Mouse (Mus musculus) heart, embryonic 15.5 days (tissue): ENCODE results near the gene Ihh. TPM values are rescaled to one million over a fixed set of nuclear protein-coding genes. Genes with fewer than 3 reads are reported as not detected.
A peak's percentile ranks its signal among the peaks of the same experiment; 100 is the strongest.

ENCODE experiments used
- ATAC-seq: fragments of 200-750 bp; cut with Nextera tagmentation; replicated peaks from 2 replicates; pipeline ENCODE4 v1.8.0; 2017; ENCODE audit warnings: low read depth, moderate TSS enrichment; ENCODE audit not compliant: insufficient number of reproducible peaks, insufficient read depth, low FRiP score
- H3K27ac ChIP-seq: fragments of 300-500 bp; sonication (generic); 2 replicates; pipeline ENCODE4 v1.5.1; 2015; ENCODE audit warnings: mild to moderate bottlenecking, inconsistent platforms
- H3K27me3 ChIP-seq: fragments of 300-500 bp; sonication (generic); 2 replicates; pipeline ENCODE4 v1.6.1; 2015; ENCODE audit warnings: inconsistent platforms
- H3K36me3 ChIP-seq: fragments of 300-500 bp; sonication (generic); 2 replicates; pipeline ENCODE4 v1.6.1; 2015; ENCODE audit warnings: mild to moderate bottlenecking, inconsistent platforms
- H3K4me1 ChIP-seq: fragments of 300-500 bp; sonication (generic); replicated peaks from 2 replicates; pipeline ENCODE4 v1.6.1; 2015; ENCODE audit warnings: inconsistent platforms
- H3K4me2 ChIP-seq: fragments of 300-500 bp; sonication (generic); 2 replicates; pipeline ENCODE4 v1.6.1; 2015; ENCODE audit warnings: inconsistent platforms, mild to moderate bottlenecking, moderate library complexity
- H3K4me3 ChIP-seq: fragments of 300-500 bp; sonication (generic); 2 replicates; pipeline ENCODE4 v1.5.1; 2015; ENCODE audit warnings: mild to moderate bottlenecking, inconsistent platforms
- H3K9ac ChIP-seq: fragments of 300-500 bp; sonication (generic); 2 replicates; pipeline ENCODE4 v1.6.1; 2015; ENCODE audit warnings: mild to moderate bottlenecking, inconsistent platforms
- H3K9me3 ChIP-seq: fragments of 300-500 bp; sonication (generic); replicated peaks from 2 replicates; pipeline ENCODE4 v1.6.1; 2016; ENCODE audit warnings: inconsistent platforms
- WGBS: fragments of 180-500 bp; shearing (Covaris S2); methylation state at CpG from one replicate; pipeline ENCODE4 v1.1.7; 2015; ENCODE audit warnings: mixed read lengths; 5-methylcytosine and 5-hydroxymethylcytosine counted together
- polyA plus RNA-seq: library from polyadenylated mRNA; unstranded; fragments of >200 nt; fragmentation: Nextera tagmentation; extraction: Ambion mirVana; gene quantifications from 2 replicates; pipeline ENCODE4 v1.2.1, GENCODE M21; 2015

Ihh gene
- polyA plus RNA-seq, 1 experiment from 2014 or later = 0.13 TPM

DNA sequence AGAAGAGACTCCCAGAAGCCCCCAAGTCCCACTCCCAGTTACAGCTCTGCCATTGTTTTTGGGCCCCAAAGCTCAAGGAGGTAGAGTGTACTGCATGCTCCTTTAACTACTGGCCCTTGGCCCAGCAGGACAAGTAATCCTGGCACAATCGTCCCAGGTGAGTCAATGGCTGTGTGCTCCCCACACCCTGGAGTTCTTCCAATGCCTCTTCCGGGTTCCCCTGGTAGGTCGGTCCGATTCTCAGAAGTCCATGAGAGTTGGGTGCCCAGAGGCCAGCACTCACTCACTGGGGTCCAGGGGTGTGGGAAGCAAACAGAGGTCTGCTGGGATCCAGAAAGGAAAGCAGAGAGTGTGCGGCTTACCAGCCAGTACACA is 11.4 kb upstream of the Ihh start:
- H3K9me3 ChIP-seq = no peaks in the 10 kb centered on the region
- H3K36me3 ChIP-seq = no peaks in the 10 kb centered on the region
- no peak overlapping the region for H3K4me2 ChIP-seq
- no peak for ATAC-seq
- peaks cover 5% of the 10 kb centered on the region; the same call in 1 of the 2 replicates for H3K4me1 ChIP-seq
- WGBS = 87% methylated on average over 5 of the region's 5 CpGs
- no peak overlapping the region for H3K27ac ChIP-seq
- no peak overlapping the region for H3K4me3 ChIP-seq
- no peak overlapping the region for H3K9ac ChIP-seq
- H3K27me3 ChIP-seq = peaks cover 37% of the 10 kb centered on the region

DNA sequence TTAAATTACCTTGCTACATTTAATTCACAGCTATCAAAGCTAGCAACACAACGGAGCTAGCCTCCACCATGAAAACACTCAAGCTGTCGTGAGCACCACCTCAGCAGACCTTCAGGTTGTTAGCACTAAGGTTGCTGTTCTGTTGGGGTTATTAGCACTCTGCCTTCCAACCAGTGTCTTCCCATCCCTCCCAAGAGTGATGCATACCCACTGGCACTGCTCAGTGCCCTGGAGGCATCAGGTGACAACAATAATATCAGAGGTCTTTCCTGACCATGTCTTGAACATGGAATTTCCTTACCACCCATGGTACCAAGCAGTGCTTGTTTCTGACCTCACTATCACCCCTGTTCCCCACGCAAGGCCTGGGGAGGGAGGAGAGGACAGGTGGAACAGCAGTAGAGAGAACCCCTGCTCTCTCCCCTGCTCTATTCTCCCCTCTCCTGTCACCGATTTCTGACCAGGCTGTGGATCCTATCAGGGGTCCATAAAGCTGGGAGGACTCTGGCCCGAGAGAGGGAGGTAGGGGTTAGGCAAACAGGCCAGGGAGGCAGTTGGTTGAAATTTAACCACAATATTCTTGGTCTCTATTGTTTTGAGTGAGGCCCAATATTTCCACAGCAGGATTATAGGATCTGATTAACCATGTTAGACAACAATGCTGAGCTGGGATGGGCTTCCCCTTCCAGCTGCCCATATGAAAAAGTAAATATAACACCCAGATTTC is 10.8 kb upstream of the Ihh start:
- no peaks in the 10 kb centered on the region for H3K36me3 ChIP-seq
- WGBS = 64% methylated on average over 5 of the region's 5 CpGs

DNA sequence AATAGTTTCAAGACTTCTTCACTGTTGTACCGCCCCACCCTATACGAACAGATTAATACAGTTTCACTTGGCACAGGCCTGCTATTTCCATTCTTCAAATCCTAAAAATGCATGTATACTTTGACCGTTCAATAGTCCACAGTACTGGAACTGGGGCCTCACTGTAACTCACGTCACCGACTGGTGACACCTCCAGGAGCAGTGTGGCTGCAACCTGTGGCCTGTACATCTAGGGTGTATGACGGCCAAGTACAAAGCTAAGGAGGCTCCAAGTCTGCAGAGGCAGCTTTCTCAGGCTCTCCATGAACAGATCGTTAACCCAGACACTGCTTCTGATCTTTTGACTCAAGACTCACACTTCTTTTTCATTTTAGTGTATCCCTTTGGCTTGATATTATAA is 10.2 kb upstream of the Ihh start:
- no peak overlapping the region for H3K4me2 ChIP-seq
- H3K4me3 ChIP-seq = no peak overlapping the region
- 74% methylated on average over 7 of the region's 7 CpGs for WGBS
- H3K9me3 ChIP-seq = no peaks in the 10 kb centered on the region
- peaks cover 48% of the 10 kb centered on the region for H3K27me3 ChIP-seq
- no peaks in the 10 kb centered on the region for H3K36me3 ChIP-seq
- no peak overlapping the region for H3K9ac ChIP-seq
- H3K4me1 ChIP-seq = peaks cover 5% of the 10 kb centered on the region; the same call in 1 of the 2 replicates
- ATAC-seq = no peak
- H3K27ac ChIP-seq = no peak overlapping the region

More for the DNA sequence above, 10.8 kb upstream of the Ihh start:
- H3K27ac ChIP-seq = no peak overlapping the region
- H3K4me1 ChIP-seq = peaks cover 5% of the 10 kb centered on the region; the same call in 1 of the 2 replicates
- H3K9me3 ChIP-seq = no peaks in the 10 kb centered on the region
- no peak overlapping the region for H3K4me3 ChIP-seq
- no peak overlapping the region for H3K4me2 ChIP-seq
- no peak for ATAC-seq
- peaks cover 42% of the 10 kb centered on the region for H3K27me3 ChIP-seq
- H3K9ac ChIP-seq = no peak overlapping the region

DNA sequence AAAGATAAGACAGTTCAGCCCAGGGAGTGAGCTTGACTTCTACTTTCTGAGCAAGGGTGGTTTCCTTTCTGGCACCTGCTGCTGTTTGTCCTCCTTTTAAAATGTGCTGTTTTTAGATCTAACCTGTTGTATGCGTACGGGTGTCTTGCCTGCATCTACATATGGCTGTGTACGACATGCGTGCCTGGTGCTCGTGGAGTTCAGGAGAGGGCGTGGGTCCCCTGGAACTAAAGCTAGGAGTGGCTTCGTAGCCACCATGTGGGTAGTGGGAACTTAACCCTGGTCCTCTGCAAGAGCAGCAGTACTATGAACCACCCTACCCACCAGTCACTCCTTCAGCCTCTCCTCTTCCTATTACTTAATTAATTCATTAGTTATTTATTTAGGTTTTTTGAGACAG is 8.6 kb upstream of the Ihh start:
- no peak overlapping the region for H3K9ac ChIP-seq
- no peak overlapping the region for H3K4me3 ChIP-seq
- H3K27me3 ChIP-seq = peaks cover 60% of the 10 kb centered on the region
- no peak overlapping the region for H3K4me2 ChIP-seq
- H3K27ac ChIP-seq = no peak overlapping the region
- H3K36me3 ChIP-seq = no peaks in the 10 kb centered on the region
- H3K9me3 ChIP-seq = no peaks in the 10 kb centered on the region
- ATAC-seq = no peak
- 81% methylated on average over 7 of the region's 7 CpGs for WGBS
- H3K4me1 ChIP-seq = peaks cover 5% of the 10 kb centered on the region; the same call in 1 of the 2 replicates

DNA sequence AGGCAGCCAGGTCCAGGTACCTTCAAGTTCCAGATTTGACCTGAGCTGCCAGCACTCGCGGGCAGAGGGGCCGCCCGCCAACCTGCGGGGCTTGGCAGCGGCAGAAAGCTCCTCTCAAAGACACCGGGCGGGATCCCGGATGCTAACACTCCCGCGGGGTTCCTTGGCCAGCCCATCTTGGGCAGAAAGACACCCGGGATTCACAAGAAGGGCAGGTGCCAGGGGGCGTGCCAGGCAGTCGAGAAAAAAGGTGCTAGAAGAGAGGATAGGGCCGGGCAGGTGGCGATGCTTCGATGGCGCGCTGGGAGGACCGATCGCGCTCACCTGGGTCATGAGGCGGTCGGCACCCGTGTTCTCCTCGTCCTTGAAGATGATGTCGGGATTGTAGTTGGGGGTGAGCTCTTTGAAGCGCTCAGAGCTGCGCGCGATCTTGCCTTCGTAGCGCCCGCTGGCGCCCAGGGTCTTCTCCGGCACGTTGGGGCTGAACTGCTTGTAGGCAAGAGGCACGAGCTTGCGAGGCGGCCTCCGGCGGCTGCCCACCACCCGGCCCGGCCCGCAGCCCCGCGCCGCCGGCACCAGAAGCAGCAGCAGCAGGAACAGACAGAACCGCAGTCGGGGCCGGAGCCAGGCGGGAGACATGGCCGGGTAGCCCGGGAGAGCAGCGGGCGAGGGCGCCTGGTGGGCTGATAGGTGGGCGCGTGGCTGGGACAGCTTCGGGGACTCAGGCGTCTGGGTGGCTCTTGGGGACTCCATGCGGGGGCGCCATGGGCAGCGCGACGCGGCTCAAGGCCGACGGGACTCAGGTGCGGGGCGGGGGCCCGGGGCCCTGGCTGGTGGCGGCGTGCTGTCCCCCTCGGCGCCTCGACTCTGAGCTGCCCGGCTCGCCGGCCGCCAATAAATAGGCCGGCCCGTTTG is 639 bp downstream of the Ihh start:
- Histone ChIP-seq H3K9me3 (no peaks in the 10 kb centered on the region), H3K9ac (0 out of 2 replicates have a peak overlapping the region, but pooled peaks have one; percentile 16), H3K27me3 (peaks cover 97% of the 10 kb centered on the region), H3K4me1 (peaks cover 44% of the 10 kb centered on the region), H3K36me3 (no peaks in the 10 kb centered on the region), H3K27ac (no peak overlapping the region), H3K4me3 (peak overlapping the region; percentile 45), H3K4me2 (peak overlapping the region; percentile 77)
- 2% methylated on average over 78 of the region's 84 CpGs for WGBS
- no peak for ATAC-seq

DNA sequence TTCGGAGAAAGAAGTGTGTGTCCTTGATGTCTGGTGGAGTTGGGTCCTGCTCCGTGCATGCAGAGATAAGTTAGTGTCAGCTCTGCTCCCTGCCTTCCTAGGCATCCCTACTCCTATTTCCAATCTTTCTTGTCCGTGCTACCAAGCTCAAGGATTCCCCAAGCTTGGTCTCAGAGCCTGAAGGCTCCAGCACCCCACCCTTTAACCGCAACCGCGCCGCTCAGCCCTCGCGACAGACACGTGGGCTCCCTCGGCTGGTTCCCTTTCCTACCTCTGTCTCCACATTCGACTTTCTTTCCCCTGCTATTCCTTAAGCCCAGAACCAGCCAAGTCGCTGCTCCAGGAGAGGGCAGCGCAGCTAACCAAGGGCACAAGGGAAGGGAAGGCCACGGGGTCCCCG is 1.4 kb downstream of the Ihh start:
- Histone ChIP-seq H3K36me3 (no peaks in the 10 kb centered on the region), H3K9me3 (no peaks in the 10 kb centered on the region), H3K4me2 (peak overlapping the region; percentile 77), H3K9ac (no peak overlapping the region), H3K4me1 (peaks cover 44% of the 10 kb centered on the region), H3K27ac (no peak overlapping the region), H3K27me3 (peaks cover 98% of the 10 kb centered on the region), H3K4me3 (peak overlapping the region; percentile 45)
- ATAC-seq = no peak
- 3% methylated on average over 16 of the region's 16 CpGs for WGBS

DNA sequence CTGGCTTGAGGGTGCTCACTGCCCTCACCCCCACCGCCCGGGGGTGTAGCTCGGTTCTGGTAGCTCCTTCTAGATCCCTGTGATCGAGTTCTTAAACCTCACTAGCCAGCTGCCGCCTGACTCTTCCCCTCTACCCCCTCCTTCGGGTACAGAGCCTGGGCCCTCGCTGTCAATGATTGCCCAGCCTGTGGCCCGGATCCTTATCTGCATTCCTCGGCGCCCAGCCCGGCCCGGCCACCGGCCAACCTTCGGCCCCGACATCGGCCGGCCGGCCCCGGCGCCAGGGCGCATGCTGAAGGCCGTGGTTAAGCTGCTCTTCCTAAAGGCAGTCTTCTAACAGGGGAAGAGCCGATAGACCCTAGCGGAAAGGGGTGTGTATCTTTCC is 1.8 kb downstream of the Ihh start:
- Histone ChIP-seq H3K4me2 (peak overlapping the region; percentile 77), H3K27me3 (peaks cover 98% of the 10 kb centered on the region), H3K4me1 (peaks cover 44% of the 10 kb centered on the region), H3K27ac (no peak overlapping the region), H3K4me3 (peak overlapping the region; percentile 45), H3K9me3 (no peaks in the 10 kb centered on the region), H3K9ac (no peak overlapping the region), H3K36me3 (no peaks in the 10 kb centered on the region)
- 3% methylated on average over 24 of the region's 24 CpGs for WGBS
- no peak for ATAC-seq

DNA sequence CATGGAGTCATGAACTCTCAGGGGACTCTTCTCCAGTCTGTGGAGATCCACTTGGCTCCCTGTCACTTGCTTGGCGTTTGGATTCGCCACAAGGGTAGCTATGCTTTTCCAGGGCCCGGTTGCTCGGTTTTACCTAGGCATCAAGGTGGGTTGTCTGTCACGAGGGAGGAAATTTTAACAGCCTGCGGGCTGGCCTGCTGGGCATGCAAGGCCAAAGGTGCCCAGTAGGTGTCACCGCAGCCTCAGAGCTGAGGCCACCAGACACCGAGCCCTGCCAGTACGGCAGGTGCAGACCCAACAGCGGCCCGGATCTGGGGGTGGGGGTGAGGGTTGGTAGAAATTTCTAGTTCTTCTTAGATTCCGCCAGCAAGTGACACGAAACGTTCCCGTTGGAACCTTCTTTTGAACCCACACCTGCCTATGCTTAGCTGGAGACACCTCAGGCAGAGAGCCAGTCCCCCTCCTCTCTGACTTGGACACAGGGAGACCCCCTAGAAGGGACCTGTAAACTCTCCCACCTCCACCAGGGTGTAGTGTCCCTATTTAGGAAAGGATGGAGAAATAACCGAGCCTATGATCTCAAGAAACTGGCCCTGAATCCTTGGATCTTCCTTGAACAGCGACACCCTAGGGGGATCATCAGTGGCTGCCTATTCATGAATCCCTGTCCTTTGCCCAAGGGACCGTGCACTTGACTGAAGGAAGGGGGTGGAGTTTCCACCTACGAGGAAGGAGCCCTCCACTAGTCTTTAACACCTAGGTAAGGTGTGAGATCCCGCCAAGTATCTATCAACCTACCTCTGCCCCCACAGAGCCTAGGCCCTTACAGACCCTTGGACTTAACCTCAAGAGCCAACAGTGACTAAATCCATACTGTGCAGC is 2.4 kb downstream of the Ihh start:
- H3K36me3 ChIP-seq = no peaks in the 10 kb centered on the region
- H3K27me3 ChIP-seq = peaks cover 100% of the 10 kb centered on the region
- no peaks in the 10 kb centered on the region for H3K9me3 ChIP-seq
- WGBS = 3% methylated on average over 20 of the region's 20 CpGs
- peaks cover 44% of the 10 kb centered on the region for H3K4me1 ChIP-seq
- H3K9ac ChIP-seq = no peak overlapping the region
- H3K27ac ChIP-seq = no peak overlapping the region
- peak overlapping the region; percentile 45 for H3K4me3 ChIP-seq
- ATAC-seq = peak; percentile 18; the same call in 1 of the 2 replicates
- peak overlapping the region; percentile 77 for H3K4me2 ChIP-seq

DNA sequence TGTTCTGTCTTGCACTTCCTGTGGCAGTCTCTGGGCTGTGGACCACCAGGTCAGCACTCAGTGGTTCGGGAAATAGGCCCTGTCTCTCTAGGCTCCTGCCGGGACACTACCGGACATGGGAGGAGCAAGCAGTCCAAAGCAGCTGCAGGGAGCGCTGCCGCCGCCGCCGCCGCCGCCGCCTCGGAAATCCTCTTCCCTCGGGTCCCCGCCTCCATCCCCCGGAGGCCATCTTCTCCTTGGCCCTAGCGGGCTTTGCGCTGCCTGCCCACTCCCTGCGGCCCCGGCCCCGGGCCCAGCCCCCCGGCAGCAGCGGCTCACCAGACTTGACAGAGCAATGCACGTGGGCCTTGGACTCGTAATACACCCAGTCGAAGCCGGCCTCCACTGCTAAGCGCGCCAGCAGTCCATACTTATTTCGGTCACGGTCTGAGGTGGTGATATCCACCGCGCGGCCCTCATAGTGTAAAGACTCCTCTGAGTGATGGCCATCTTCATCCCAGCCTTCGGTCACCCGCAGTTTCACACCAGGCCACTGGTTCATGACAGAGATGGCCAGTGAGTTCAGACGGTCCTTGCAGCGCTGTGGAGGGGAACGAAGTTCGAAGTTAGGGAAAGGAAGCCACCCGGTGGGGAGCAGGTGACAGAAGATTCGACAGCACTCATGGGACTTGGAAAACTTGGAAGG is 3.3 kb downstream of the Ihh start:
- peak overlapping the region; percentile 39 for H3K4me3 ChIP-seq
- ATAC-seq = no peak
- 1% methylated on average over 41 of the region's 41 CpGs for WGBS
- H3K36me3 ChIP-seq = no peaks in the 10 kb centered on the region
- no peak overlapping the region for H3K27ac ChIP-seq
- peak overlapping the region; percentile 65 for H3K4me2 ChIP-seq
- peaks cover 99% of the 10 kb centered on the region for H3K27me3 ChIP-seq
- no peak overlapping the region for H3K9ac ChIP-seq
- H3K9me3 ChIP-seq = no peaks in the 10 kb centered on the region
- H3K4me1 ChIP-seq = peaks cover 44% of the 10 kb centered on the region

DNA sequence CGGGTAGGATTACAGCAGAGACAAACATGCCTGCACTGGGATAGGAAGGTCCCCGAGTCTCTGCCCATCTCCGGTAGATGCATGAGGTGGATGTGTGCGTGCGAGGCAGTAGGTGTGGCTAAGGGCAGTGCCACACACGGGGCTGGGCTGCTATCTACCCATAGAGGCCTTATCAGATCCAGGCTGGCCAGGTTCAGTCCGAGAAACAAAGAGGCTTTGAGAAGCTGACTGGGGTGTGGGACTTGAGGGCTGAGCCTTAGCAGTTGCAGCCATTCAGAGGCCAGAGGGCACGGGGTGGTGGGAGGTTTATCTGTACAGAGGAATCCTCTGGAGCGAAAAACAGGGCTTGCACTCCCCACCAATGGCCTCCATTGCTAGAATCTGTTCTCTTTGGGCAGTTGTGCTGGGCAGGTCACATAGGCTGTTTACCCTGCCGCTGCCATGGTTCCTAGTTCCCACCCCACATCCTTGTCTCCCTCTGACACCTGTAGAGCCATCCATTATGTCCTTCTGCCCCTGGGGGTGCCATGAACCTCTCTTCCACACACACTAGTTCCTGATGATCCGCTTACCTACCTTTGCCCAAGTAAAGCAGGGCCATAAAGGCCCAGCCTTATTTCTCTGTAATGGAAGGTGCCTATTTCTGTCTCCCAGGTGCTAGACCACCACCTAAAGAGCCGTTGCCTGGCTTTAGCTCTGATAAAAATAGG is 9.7 kb downstream of the Ihh start:
- Histone ChIP-seq H3K27me3 (peaks cover 89% of the 10 kb centered on the region), H3K9ac (no peak overlapping the region), H3K27ac (no peak overlapping the region), H3K9me3 (no peaks in the 10 kb centered on the region), H3K4me3 (no peak overlapping the region), H3K4me1 (no peaks in the 10 kb centered on the region), H3K36me3 (no peaks in the 10 kb centered on the region), H3K4me2 (no peak overlapping the region)
- ATAC-seq = no peak
- WGBS = 46% methylated on average over 12 of the region's 12 CpGs
